Mouse (Mus musculus) spleen, postnatal 14 days (tissue): ENCODE data around the gene Hoxb9.

ENCODE experiments used
- DNase-seq, 2 experiments: peaks; one replicate each; pipeline ENCODE4 v3.0.0; 2021 to 2022; ENCODE audit warnings: low spot score in 2 of 2

The Hoxb9 gene

DNA sequence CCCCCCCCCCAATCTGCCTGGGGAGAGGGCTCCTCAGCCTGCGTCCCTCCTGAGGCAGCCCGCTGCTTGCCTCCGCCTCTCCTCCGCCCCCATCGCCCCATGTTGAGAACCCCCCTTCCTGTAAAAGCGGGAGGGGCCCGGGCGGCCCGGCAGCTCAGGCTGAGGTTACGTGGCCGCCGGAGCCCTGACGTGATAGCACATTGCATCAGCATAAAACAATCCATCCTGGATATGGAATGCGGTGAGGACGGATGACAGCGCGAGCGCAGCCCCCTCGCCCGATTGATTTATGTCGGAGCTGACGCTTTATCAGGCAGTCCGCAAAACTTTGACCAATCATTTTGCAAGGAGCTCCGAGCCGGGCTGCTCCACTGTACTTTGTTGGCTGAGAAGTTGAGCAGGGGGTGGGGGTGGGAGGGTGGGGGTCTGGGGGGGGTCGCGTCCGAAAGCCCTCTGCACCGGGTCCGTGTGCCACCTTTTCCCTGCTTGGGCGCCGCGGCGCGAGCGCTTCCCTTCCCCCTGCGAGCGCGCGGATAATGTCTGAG lies at the start of gene Hoxb9:
Gene Hoxb9 (plus strand): TSS at position 462 of the 545 bp plus-strand sequence.
- no peak for DNase-seq

DNA sequence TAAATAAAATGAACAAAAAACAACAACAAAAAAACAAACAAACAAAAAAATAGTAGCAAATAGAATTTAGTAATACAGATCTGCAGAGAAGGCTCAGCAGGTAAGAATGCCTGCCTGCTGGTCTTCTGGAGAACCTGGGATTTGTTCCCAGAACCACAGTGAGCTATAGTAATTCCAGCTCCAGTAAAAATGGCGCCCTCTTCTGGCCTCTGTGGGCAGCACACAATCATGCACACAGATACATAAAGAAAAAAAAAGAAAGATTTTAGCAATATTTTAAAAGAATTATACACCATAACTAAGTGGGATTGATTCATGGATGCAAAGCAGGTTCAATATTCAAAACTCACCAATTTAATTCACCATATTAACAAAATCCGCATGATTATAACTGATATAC lies 47.4 kb upstream of the Hoxb9 start:
- no peak for DNase-seq

DNA sequence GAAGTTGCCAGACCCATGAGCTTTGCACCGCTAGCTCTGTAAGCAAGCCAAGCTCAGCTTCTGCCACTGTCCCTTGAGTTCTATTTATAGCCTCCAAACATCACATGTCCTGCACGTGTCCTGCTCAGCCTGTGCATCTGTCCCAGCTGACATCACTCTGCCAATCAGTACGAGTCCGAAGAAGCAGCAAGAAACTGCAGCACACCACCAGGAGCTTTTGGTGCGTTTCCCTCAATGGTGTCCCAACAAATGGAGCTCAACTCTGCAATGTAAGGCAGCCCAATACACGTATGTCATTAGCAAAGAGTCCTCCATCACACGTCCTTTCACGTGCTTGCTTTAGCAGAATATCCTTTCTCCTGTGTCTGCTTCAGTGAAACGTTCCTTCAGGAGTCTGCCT lies 43.6 kb upstream of the Hoxb9 start:
- DNase-seq: no peak

DNA sequence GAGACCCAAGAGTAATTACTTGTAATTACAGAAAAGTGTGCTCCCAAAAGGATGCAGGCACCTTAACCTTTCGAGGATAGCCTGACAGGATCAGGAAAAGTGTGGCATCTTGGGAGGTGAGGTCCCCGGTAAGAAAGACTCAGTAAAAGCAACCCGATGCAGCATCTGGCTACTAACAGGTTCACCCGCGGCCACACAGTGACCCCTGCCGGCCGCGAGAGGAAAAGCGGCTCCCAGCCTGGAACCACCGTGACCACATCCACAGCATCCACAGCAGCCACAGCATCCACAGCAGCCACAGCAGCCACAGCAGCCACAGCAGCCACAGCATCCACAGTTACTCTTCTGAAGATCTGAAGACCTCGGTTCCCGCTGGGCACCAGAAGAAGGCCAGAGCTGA lies 36.4 kb upstream of the Hoxb9 start:
- DNase-seq: peak in 1 of 2 experiments; percentile 14

DNA sequence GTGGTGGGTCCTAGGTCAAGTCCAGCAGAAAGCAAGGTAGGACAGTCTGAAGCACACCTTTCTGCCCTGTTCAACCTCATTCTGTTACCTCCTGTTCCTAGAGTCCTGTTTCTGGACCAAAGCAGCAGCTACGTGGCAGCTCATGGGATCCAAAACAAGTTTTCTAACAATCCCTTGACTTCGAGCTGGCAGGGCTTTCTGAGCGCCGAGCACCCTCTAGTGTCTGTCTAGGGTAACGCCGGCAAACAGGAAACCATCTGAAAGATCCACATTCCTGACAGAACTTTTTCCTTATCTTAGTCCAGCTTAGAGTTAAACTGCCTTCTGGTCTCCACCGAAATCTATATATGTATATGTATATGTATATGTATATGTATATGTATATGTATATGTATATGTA lies 31.0 kb upstream of the Hoxb9 start:
- DNase-seq: peak in 1 of 2 experiments; percentile 12

DNA sequence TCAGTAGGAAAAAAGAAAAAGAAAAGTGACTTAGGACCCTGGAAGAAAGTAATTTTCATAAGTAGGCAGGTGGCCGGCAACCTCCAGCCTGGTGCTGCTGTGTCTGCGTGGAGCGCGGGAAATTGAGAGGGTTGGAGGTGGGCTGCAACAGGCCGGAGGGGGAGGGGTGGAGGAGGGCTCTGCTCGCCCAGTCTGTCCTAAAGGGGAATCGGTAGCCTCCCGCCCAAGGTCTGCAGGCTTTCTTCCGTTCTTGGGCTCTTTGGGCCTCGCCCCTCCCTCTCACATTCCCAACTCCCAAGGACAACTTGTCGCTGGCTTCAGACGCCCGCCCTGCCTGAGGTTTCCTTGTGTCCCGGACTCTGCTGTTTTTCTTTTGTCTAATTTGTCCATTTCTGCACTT lies 20.4 kb upstream of the Hoxb9 start:
- DNase-seq: no peak

DNA sequence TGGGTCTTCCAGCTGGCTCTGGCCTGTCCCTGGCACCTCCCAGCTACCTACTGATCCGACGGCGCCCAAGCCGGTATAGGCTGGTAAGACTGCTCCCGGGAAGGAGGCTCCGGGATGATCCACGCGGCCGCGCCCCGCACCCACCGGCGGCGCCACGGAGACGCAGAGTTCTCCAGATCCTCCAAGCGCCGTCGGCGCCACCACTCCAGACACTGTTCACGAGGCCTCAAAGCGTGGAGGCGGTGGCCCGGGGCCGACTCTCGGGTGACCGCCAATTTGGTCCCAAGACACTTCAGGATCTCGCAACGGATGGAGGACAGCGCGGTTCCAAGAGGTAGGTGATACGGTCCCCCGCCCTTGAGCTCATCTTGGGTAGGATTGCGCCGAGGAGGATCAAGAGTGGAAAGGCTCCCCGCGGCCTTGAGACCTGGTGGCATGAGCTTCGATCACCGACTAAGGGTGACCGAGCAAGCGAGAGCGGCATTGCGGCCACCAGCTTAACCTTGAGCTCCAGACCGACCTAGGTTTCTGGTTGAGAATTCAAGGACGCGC lies 19.7 kb upstream of the Hoxb9 start:
- no peak for DNase-seq

DNA sequence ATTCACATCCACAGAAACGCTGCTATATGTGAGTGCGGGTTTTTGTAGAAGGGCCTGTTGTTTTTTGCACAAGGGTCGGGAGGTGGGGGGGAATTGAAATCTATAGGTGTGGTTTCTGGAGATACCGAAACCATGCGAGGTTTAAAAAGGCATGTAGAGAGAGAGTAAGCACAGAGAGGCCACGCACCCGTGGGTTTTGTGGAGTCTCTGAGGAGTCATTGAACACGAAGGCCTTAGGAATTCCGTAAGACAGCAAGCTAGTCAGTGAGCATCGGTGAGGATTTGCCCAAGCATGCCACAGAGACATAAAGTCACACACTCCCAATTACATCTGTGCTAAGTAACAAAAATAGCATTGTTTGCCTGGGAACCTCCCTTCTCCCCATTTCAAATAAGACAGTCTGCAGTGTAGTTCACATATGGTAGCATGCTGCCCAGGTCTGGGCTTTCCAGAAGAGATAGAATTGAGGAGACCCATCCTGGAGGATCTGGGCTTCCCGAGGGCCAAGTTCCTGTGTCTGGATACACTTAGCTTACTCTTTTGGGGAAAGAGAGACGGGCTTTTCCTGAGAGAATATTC lies 18.6 kb upstream of the Hoxb9 start:
- no peak for DNase-seq

DNA sequence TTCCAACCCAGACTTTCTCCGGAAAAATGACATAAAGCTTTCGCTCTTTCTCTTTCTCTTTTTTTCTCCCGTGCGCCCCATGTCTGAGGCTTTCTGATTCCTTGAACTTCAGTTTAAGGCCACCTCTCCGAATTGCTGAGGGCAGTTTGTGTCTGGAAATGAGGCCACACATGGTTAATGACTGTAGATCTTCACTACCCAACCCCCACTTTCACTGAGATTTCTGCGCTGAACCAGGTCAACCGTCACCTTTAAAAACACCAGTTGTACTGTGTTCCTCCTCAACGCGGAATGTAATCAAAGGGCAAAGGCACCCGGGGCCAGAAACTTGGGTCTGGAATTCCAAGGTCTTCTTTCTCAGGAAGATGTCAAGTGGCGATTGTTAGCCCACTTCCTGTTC lies 17.0 kb upstream of the Hoxb9 start:
- DNase-seq: no peak

DNA sequence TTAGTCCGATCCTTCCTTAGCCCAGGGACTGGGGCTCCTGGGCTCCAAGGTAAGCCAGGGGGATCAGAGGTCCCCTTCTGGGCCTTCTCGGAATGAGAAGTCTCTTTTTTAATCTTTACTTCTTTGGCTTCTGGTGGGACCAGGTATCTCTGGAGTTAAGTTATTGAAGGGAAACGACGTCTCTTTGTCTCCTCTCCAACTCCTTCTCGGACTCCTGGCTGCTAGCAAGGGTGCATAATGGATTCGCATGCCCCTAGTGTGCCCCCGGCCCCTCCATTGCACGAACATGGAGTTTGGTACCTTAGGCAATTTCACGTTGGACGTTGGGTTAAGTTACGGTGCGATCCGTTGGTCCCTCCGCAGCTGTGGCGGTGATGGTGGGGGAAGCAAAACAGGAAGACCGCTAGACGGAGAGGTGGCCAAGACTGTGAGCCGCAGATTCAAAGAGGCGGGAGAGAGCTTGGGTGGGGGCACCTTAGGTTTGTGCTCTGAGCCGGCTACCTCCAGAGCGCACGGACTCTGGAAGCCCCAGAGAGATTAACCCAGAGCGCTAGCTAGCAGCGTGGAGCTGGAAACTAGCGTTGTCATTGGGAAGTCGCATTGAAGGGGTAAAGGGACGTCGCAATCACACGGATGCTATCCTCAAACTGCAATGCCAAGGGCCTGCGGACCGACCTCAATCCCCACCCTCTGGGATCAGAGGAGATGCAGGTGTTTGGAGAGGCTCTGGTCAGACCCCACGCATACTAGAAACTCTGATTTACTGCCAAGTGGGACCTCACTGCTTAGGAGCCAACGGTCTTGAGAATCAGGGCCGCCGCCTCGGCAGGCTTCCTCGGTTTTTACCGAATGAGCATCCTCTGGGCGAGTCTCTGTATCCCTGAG lies 15.9 kb upstream of the Hoxb9 start:
- no peak for DNase-seq

DNA sequence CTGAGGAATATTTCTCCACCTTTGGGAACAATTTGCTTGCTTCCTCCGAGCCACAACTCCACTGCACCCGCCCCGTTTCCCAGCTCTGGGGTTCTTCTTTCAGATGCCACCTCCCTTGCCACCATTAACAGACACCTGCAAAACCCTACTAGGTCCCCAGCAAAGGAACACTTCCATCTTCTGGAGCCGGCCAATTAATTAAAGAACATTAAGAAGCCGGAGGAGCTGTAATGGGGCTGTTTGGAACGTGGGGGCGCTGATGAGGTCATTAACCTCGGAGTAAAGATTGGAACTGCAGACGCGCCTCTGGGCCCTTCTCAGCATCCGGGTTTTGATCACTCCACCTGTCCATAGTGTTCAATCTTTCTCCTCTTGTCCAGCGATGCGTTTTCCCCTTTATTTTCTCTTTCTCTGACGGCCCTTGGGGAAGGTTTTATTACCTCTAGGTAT lies 15.2 kb upstream of the Hoxb9 start:
- DNase-seq: no peak

DNA sequence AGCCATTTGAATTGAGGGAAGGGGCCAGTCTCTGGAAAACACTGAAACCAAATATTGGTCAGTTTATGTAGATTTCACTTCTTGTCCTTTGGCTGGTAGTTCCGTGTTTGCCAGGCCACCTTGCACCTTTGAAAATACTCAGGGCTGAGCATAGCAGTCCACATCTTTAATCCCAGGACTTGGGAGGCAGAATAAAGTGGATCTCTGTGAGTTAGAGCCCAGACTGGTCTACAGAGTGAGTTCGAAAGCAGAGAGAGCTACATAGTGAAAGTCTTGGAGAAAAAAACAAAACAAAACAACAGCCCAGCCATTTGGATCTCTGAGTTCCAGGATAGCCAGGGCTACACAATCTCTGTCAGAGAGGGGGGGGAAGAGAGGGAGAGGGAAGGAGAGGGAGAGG lies 14.1 kb upstream of the Hoxb9 start:
- DNase-seq: no peak

DNA sequence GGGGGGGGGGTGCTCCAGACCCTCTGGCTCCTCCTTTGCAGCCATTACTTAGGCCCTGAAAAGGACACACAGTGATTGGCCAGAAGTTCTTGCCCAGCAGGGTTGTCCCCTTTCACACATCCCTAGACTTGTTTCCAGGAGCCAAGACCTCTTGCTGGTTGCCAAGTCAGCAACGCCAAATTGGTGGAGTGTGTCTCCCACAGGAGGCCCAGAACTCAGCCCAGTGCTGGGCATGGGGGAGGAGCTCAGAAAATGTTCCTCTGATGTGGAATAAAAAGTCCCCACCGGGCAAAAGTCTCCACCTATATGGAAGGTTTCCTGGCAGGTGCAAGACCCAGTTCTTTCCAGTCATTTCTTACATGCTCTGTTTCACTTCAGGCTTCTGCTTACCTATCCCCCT lies 12.2 kb upstream of the Hoxb9 start:
- DNase-seq: no peak

DNA sequence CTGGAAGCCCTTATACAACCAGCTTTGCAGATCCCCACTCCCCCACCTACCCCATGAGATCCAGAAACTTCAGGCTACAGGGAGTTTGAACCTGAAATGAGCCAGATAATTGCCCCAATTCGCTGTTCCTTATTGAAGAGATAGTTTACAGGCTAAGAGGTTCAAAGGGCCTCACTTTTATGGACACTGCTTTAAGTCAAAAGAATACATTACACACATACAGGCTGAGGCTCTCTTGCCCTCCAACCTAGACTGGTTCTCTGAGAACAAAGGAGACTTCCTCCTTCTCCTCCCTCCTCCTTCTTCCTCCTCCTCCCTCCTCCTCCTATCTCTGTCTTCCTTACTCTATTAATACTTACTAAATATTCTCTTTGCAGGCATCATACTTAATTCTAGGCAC lies 11.7 kb upstream of the Hoxb9 start:
- DNase-seq: no peak

DNA sequence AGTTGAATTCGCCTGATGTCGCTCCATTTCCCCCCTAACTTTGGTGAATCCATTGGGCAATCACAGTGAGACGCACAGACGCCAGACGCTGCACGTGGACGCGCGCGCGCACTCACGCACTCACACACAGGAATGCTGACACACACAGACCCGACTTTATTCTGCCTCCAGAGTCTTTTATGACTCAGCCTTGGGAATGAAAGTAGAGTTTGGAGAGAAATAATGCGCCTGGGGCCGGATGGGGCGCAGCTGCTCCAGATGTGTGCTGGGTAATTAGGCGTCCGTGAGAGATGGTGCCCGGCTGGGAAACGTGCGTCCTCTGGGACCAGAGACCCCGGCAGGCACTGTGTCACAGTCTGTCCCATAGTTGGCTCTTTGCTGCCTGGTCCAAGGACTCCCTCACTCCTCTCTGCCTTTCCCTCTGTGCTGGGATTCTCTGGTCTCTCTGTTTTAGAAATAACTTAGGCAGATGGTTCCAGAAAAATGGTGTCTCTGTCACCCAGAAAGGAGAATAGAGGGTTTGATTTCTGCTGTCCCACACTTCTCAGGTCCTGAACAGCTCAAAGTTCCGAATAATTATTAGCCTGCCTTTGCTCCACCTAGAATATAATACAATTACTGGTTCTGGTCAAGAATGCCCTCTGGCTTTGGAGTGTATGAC lies 10.8 kb upstream of the Hoxb9 start:
- no peak for DNase-seq

DNA sequence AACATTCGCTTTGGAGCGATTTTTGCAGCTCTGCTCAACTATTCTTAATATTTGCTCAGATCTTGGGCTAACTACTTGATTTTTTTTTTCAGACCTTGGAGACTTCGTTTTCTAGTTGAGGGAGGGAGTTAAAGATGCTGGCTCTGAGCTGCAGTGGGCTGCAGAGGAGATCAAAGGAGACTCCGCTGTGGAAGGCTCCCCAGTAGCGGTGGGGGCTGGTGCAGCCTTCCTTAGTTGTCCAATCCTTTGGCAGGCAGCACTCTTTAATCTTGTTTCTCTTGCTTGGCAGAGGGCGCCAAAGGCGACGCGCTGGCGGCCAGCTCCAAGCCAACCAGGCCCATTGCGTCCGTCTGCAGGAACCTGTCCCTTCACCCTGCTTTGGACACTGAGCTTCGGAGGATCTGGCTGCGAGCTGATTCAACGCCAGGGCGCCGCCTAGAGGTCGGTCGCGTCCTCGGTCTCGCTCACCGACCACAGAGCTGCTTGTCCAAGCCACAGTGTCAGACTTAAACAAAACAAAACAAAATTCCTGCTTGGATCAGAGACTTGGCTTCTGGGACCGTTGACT lies 9.8 kb upstream of the Hoxb9 start:
- peak in 1 of 2 experiments; percentile 37 for DNase-seq

DNA sequence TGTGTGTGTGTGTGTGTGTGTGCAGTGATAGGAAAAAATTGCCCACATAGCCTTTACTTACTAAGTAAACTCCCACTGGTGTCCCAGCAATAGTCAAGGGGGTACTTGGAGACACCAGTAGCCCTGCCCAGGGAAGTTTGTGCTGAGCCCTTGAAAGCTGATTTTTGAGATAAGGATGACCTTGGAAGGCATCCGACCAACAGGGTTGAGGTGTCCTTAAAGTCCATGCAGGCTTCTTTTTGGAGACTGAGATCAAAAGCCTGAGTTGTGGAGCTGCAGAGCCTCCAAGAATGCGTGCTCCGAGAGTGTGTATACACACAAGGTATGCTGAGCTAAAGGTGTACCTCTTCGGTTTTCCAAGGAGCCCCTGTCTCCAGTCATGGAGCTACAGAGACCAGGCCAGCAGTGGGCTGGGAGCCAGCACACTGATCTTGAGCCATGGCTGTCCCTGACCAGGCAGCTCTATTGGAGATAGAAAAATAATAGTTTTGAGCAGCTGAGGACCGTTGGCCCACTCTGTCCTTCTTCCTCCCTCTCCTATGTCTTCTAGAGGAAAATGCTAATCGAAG lies 8.9 kb upstream of the Hoxb9 start:
- no peak for DNase-seq

DNA sequence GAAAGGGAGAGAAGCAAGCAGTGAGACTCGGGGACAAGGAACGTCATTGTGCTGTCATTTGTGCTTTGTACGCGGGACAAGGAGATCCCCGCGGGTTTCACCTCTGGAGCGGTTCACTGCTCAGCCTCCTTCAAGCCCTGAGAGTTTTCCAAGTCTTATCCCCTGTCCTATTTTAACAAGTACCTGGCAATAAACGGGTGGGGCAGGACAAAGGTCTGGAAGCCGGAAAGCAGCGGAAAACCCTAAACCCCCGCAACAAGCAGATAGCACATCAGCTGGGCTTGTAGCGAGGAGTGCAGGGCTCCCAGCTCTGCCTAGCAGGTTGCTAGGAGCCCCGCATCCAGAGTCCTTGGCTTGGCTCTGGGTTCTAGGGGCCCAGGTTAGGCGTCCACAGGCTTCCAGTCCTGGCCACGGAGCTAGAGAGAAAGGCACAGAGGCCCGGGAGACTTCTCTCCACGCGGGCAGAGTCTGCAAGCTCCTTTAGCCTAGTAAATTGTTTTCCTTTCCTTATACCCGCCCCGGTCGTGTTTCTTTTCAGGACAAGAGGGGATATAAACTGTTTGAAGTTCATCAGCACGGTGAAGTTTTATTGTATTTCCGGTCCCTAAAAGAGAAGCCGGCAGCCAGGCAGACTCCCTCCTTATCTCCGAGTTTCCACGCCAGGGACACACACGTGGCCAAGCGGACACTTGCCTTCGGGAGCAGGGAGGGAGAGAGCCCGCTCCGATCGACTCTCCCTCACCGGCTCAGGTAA lies 7.4 kb upstream of the Hoxb9 start:
- DNase-seq: no peak

DNA sequence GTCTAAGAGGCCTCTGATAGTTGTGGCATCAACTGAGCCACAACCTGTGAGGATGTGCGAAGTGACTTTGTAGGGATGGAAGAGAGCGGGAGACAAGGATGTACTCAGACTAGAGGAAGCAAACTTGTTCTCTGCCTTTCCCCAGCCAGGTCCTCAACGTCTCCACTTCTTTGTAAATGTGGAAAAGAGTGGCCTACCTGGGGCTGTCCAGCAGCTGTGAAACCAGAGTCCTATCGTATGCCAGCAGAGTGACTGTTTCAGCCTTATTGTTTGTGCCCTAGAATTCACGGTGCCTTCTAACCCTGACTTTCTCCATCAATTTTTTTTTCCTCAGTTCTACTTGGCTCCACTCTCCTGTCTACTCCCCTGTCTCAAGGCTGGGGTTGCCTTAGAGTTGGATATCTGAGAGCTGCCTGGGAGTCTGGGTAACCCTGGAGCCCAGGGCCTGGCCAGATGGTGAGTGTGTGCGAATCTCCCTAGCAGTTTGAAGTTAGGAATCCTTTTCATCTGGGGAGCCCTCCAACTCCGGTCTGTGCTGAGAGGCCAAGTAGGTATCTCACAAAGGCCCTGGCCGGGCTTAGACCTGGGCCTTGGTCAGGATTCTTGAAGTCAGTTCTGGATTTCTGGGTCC lies 6.8 kb upstream of the Hoxb9 start:
- DNase-seq: no peak

DNA sequence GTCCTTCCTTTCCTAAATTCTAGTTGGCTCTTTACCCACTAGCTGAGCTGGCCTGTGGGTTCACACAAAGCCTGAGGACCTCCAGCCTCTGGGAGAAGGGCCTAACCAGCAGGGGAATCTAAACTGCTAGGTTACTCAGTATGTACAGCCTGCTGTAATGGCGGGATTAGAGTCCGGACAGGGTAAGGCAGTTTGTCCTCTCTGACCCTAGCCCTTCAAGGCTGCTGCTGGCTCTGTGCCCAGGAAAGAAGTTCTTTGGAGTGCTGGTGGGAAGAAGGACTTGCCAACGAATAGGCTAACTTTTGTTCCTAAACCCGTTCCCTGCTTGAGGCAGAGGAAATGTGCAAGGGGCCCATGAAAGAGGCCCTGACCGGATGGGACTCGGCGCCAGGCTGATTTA lies 5.3 kb upstream of the Hoxb9 start:
- no peak for DNase-seq
